Mouse (Mus musculus): Measurements from ENCODE around the gene Tmem52b. TPM values are rescaled to one million over a fixed set of nuclear protein-coding genes. Genes with fewer than 3 reads are reported as not detected.

The Tmem52b gene
- total and polyA plus RNA-seq, 3 experiments = not detected

DNA sequence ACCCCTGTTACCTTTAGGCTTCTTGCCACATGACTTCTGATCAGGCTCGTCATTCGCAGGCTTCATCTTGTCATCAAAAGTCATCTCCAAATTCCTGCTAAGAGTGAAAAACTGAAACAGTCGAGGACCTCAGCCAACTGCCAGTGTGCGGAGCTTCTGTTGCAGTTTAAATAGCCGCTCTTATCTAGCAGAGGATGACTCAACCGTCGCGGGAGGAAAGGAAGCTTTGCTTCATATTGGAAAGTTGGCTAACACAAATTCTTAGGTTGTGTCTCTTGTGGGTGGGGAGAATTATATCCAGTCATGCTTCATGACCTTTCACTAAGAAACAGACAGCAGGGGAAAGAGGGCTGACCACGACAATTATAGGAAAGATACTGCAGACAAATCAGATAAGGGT lies 5.3 kb upstream of the Tmem52b start, which contains the start of gene Olr1:
TSS of gene Olr1 (minus strand) at position 142 of the 400 bp plus-strand sequence.
- H3K27me3 ChIP-seq (replicated peaks) = no peaks in the 10 kb centered on the region
- H3K4me1 ChIP-seq (ENCODE audit: control insufficient read depth in 1 of 2, insufficient read depth in 2 of 2) = no peaks in the 10 kb centered on the region
- TF ChIP-seq CHD1 (IDR thresholded peaks at IDR 0.05; ENCODE audit: low read depth, low read length) (no peak), CTCF (conservative IDR thresholded peaks at IDR 0.05 in 1 of 2, IDR thresholded peaks at IDR 0.05 in 1 of 2; ENCODE audit: low read depth in 2 of 2, low read length in 2 of 2) (no peak), UBTF (IDR thresholded peaks at IDR 0.05; ENCODE audit: low read depth, low read length) (no peak), USF1 (IDR thresholded peaks at IDR 0.05; ENCODE audit: low read depth, low read length) (no peak), MYC (IDR thresholded peaks at IDR 0.05; ENCODE audit: low read depth, low read length) (no peak), JUN (IDR thresholded peaks at IDR 0.05; ENCODE audit: insufficient read depth, low read depth, low read length) (no peak), ZMIZ1 (IDR thresholded peaks at IDR 0.05; ENCODE audit: low read depth, low read length) (no peak), EP300 (IDR thresholded peaks at IDR 0.05; ENCODE audit: low read length) (no peak), USF2 (conservative IDR thresholded peaks at IDR 0.05; ENCODE audit: low read depth, low read length) (no peak), RCOR1 (conservative IDR thresholded peaks at IDR 0.05; ENCODE audit: low read depth, low read length) (no peak), HCFC1 (IDR thresholded peaks at IDR 0.05; ENCODE audit: low read depth, low read length) (no peak)
- H3K79me2 ChIP-seq (replicated peaks; ENCODE audit: control insufficient read depth, extremely low read depth, insufficient read depth, poor library complexity, severe bottlenecking) = no peaks in the 10 kb centered on the region
- in situ Hi-C loops (cut with MboI; ENCODE audit: low pct_ligation_motif_present, low pct_unique_long_range_greater_than_20kb, low sequenced_read_pairs) = no loop called here
- H3K4me3 ChIP-seq (replicated peaks in 1 of 3; ENCODE audit: low read depth in 2 of 3, low read length in 2 of 3, poor library complexity in 1 of 3) = no peak within 1 kb of the TSS
- no peaks in the 10 kb centered on the region for H3K9me3 ChIP-seq (replicated peaks; ENCODE audit: low read length)
- dilution Hi-C loops (cut with MboI; ENCODE audit: extremely low pct_ligation_motif_present, extremely low pct_unique_long_range_greater_than_20kb, low sequenced_read_pairs) = no loop called here
- no peaks in the 10 kb centered on the region for H3K36me3 ChIP-seq (replicated peaks in 1 of 2; ENCODE audit: control insufficient read depth in 1 of 2, insufficient read depth in 1 of 2, low read length in 1 of 2)
- H3K4me2 ChIP-seq (ENCODE audit: insufficient read depth, low read depth, poor library complexity, severe bottlenecking) = no peak within 1 kb of the TSS
- H3K9ac ChIP-seq (ENCODE audit: insufficient read depth, low read depth) = no peak within 1 kb of the TSS
- no peak for DNase-seq (ENCODE audit: extremely low read depth)
- no peak within 1 kb of the TSS for H3K27ac ChIP-seq (ENCODE audit: insufficient read depth, low read depth)

DNA sequence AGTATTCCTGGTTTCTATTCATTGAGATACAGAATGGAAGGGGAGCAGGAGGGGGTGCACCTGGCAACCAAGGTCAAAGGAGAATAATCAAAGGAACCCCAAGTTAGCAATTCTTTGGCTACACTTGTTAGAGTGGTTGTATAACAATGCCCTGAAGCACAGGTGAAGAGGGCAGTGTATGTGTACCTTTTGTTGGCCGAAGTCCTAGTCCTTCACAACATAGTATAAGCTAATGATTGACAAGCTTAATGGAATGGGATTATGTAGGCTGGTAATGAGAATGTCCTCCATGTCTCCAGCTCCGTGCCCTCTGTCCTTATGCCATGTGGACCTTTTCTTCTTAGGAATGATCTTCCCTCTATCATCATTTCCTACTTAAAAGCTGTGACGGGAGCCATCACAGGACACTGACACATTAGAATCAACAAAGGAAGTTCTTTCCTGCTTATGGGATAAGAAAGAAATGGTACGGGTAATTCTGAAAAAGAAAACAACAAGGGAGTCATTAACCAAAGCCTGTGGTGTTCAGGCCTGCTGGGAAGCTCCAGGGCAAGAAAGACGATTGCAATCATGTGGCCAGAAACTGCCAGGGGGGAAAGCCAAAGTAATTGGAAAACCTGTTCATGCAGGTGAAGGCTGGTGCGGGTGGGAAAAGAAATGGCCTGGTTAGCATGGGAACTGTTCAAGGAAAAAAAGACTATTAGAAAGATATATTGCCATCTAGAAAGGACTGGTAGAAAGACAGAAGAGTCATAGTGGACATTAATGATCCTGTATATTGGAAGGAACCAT lies 2.0 kb upstream of the Tmem52b start:
- no peak for DNase-seq (ENCODE audit: extremely low read depth)
- Histone ChIP-seq H3K27me3 (replicated peaks) (no peaks in the 10 kb centered on the region), H3K9me3 (replicated peaks; ENCODE audit: low read length) (no peaks in the 10 kb centered on the region), H3K4me3 (replicated peaks in 1 of 3; ENCODE audit: low read depth in 2 of 3, low read length in 2 of 3, poor library complexity in 1 of 3) (no peak overlapping the region), H3K36me3 (replicated peaks in 1 of 2; ENCODE audit: control insufficient read depth in 1 of 2, insufficient read depth in 1 of 2, low read length in 1 of 2) (no peaks in the 10 kb centered on the region), H3K27ac (ENCODE audit: insufficient read depth, low read depth) (no peak overlapping the region), H3K79me2 (replicated peaks; ENCODE audit: control insufficient read depth, extremely low read depth, insufficient read depth, poor library complexity, severe bottlenecking) (no peaks in the 10 kb centered on the region), H3K4me2 (ENCODE audit: insufficient read depth, low read depth, poor library complexity, severe bottlenecking) (no peak overlapping the region), H3K9ac (ENCODE audit: insufficient read depth, low read depth) (no peak overlapping the region), H3K4me1 (ENCODE audit: control insufficient read depth in 1 of 2, insufficient read depth in 2 of 2) (peaks cover 0 to 4% of the 10 kb centered on the region in 2 experiments; a peak in 1 of 4 replicates)
- dilution Hi-C loops (cut with MboI; ENCODE audit: extremely low pct_ligation_motif_present, extremely low pct_unique_long_range_greater_than_20kb, low sequenced_read_pairs) = no loop called here
- TF ChIP-seq CTCF (conservative IDR thresholded peaks at IDR 0.05 in 1 of 2, IDR thresholded peaks at IDR 0.05 in 1 of 2; ENCODE audit: low read depth in 2 of 2, low read length in 2 of 2) = no peak
- in situ Hi-C loops (cut with MboI; ENCODE audit: low pct_ligation_motif_present, low pct_unique_long_range_greater_than_20kb, low sequenced_read_pairs) = loop anchor here (10.0 kb wide), 1 partner anchor 126 kb away; the partner anchor contains the start of gene Clec12b

DNA sequence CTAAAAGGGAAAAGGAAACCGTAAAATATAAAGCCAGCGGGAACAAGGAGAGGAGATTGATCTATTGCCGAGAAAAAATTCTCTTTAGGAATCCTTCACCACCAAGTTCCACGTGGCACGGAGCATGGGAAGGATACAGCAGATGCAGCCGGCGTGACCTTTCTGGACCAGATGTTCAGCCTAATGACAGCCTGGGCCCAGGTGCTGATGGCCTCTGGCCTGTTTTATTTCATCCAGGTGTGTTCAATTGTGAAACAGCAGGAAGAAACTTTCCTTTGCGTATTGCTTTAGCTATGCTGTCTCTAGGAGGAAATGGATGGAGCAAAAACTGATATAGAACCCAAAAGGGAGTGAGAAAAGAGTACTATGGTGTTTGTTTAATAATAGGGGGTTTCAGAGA lies 513 bp downstream of the Tmem52b start:
- H3K27me3 ChIP-seq (replicated peaks) = no peaks in the 10 kb centered on the region
- H3K79me2 ChIP-seq (replicated peaks; ENCODE audit: control insufficient read depth, extremely low read depth, insufficient read depth, poor library complexity, severe bottlenecking) = no peaks in the 10 kb centered on the region
- H3K4me2 ChIP-seq (ENCODE audit: insufficient read depth, low read depth, poor library complexity, severe bottlenecking) = no peak overlapping the region
- TF ChIP-seq JUND (conservative IDR thresholded peaks at IDR 0.05; ENCODE audit: low read depth, low read length) = no peak
- no peak for TF ChIP-seq POLR2AphosphoS2 (IDR thresholded peaks at IDR 0.05; ENCODE audit: low read depth, low read length)
- TF ChIP-seq IRF4 (IDR thresholded peaks at IDR 0.05; ENCODE audit: low read depth, low read length) = no peak
- TF ChIP-seq CHD2 (IDR thresholded peaks at IDR 0.05; ENCODE audit: low read length) = no peak
- no peak for TF ChIP-seq UBTF (IDR thresholded peaks at IDR 0.05; ENCODE audit: low read depth, low read length)
- TF ChIP-seq TBP (conservative IDR thresholded peaks at IDR 0.05; ENCODE audit: low read depth, low read length) = no peak
- no peak for TF ChIP-seq MAZ (IDR thresholded peaks at IDR 0.05; ENCODE audit: low read depth, low read length)
- TF ChIP-seq RAD21 (IDR thresholded peaks at IDR 0.05; ENCODE audit: low read depth, low read length) = no peak
- no peak for TF ChIP-seq CHD1 (IDR thresholded peaks at IDR 0.05; ENCODE audit: low read depth, low read length)
- no peak for TF ChIP-seq JUN (IDR thresholded peaks at IDR 0.05; ENCODE audit: insufficient read depth, low read depth, low read length)
- no peak for TF ChIP-seq ZC3H11A (IDR thresholded peaks at IDR 0.05; ENCODE audit: low read depth, low read length)
- no peak for TF ChIP-seq NELFE (IDR thresholded peaks at IDR 0.05; ENCODE audit: low read depth, low read length)
- no peak for DNase-seq (ENCODE audit: extremely low read depth)
- dilution Hi-C loops (cut with MboI; ENCODE audit: extremely low pct_ligation_motif_present, extremely low pct_unique_long_range_greater_than_20kb, low sequenced_read_pairs) = no loop called here
- H3K9me3 ChIP-seq (replicated peaks; ENCODE audit: low read length) = no peaks in the 10 kb centered on the region
- H3K36me3 ChIP-seq (replicated peaks in 1 of 2; ENCODE audit: control insufficient read depth in 1 of 2, insufficient read depth in 1 of 2, low read length in 1 of 2) = no peaks in the 10 kb centered on the region
- no peak overlapping the region for H3K27ac ChIP-seq (ENCODE audit: insufficient read depth, low read depth)
- in situ Hi-C loops (cut with MboI; ENCODE audit: low pct_ligation_motif_present, low pct_unique_long_range_greater_than_20kb, low sequenced_read_pairs) = loop anchor here (10.0 kb wide), 1 partner anchor 128 kb away; the partner anchor contains the start of gene Clec12b
- H3K9ac ChIP-seq (ENCODE audit: insufficient read depth, low read depth) = no peak overlapping the region
- H3K4me3 ChIP-seq (replicated peaks in 1 of 3; ENCODE audit: low read depth in 2 of 3, low read length in 2 of 3, poor library complexity in 1 of 3) = no peak overlapping the region
- peaks cover 0 to 4% of the 10 kb centered on the region in 2 experiments; a peak in 1 of 4 replicates for H3K4me1 ChIP-seq (ENCODE audit: control insufficient read depth in 1 of 2, insufficient read depth in 2 of 2)

Measured in CH12.LX (cell line).